Mouse (Mus musculus) adrenal gland, postnatal 4 days (tissue): Measurements from ENCODE around the gene Lcorl. TPM values are rescaled to one million over a fixed set of nuclear protein-coding genes. Genes with fewer than 3 reads are reported as not detected.

Source experiments
- DNase-seq, 2 experiments: peaks; one replicate each; pipeline ENCODE4 v3.0.0; 2021 to 2022; ENCODE audit warnings: low spot score in 2 of 2, mixed read lengths in 2 of 2
- long read RNA-seq, 2 experiments: library from polyadenylated mRNA; stranded (forward); transcript quantifications; one replicate each; pipeline ENCODE4 v2.0.0; 2021
- total RNA-seq, 2 experiments: library from RNA; stranded (reverse); gene quantifications; 2 replicates each; pipeline ENCODE4 v1.2.3; 2021

Lcorl gene
- 10 to 100 TPM; 32.6 to 33.3 TPM for total RNA-seq
- long read RNA-seq, experiment 1, full-length matches to known transcripts: 5 of 6 reads
- long read RNA-seq, experiment 1, partial matches to known transcripts: 0 of 6 reads
- long read RNA-seq, experiment 1, other reads (novel, unspliced or antisense): 1 of 6 reads
- long read RNA-seq, experiment 2, full-length matches to known transcripts: 2 of 5 reads
- long read RNA-seq, experiment 2, partial matches to known transcripts: 0 of 5 reads
- long read RNA-seq, experiment 2, other reads (novel, unspliced or antisense): 3 of 5 reads

GRCm38 (mm10) chr5:45857254-45858011, at the start of gene Lcorl:
Gene Lcorl (minus strand): TSS chr5:45857615.
- DNase-seq: peak; percentile 73 to 86

GRCm38 (mm10) chr5:45904683-45905082, 47.3 kb upstream of the Lcorl start:
- no peak for DNase-seq

GRCm38 (mm10) chr5:45903246-45903645, 45.8 kb upstream of the Lcorl start:
- no peak for DNase-seq

- no peak for DNase-seq
Observed at GRCm38 (mm10) chr5:45895362-45895761, 37.9 kb upstream of the Lcorl start.

GRCm38 (mm10) chr5:45893696-45894095, 36.3 kb upstream of the Lcorl start:
- no peak for DNase-seq

GRCm38 (mm10) chr5:45876328-45876727, 18.9 kb upstream of the Lcorl start:
- DNase-seq: no peak

GRCm38 (mm10) chr5:45875472-45875871, 18.1 kb upstream of the Lcorl start:
- no peak for DNase-seq

- DNase-seq: no peak
Observed at GRCm38 (mm10) chr5:45874284-45875030, 17.0 kb upstream of the Lcorl start.

- DNase-seq: no peak
Observed at GRCm38 (mm10) chr5:45858368-45858767, 953 bp upstream of the Lcorl start.

GRCm38 (mm10) chr5:45856876-45857253, 550 bp downstream of the Lcorl start:
- peak; percentile 9 to 10 for DNase-seq

GRCm38 (mm10) chr5:45856303-45856821, 1.1 kb downstream of the Lcorl start:
- DNase-seq: peak; percentile 16 to 25

GRCm38 (mm10) chr5:45855526-45856302, 1.7 kb downstream of the Lcorl start:
- DNase-seq: peak in 1 of 2 experiments; percentile 3

- no peak for DNase-seq
Observed at GRCm38 (mm10) chr5:45844723-45845122, 12.7 kb downstream of the Lcorl start.

GRCm38 (mm10) chr5:45835131-45835530, 22.3 kb downstream of the Lcorl start:
- DNase-seq: no peak

- no peak for DNase-seq
Observed at GRCm38 (mm10) chr5:45811527-45811926, 45.9 kb downstream of the Lcorl start.

- DNase-seq: no peak
Observed at GRCm38 (mm10) chr5:45791864-45792263, 65.6 kb downstream of the Lcorl start.

GRCm38 (mm10) chr5:45790221-45790620, 67.2 kb downstream of the Lcorl start:
- no peak for DNase-seq

GRCm38 (mm10) chr5:45757502-45758121, 99.8 kb downstream of the Lcorl start:
- DNase-seq: no peak

GRCm38 (mm10) chr5:45737911-45738310, 119.5 kb downstream of the Lcorl start:
- no peak for DNase-seq

GRCm38 (mm10) chr5:45733751-45734150, 123.7 kb downstream of the Lcorl start:
- no peak for DNase-seq
